Mouse (Mus musculus) testis, adult 2 months (tissue): Measurements from ENCODE around the gene Milr1. TPM values are rescaled to one million over a fixed set of nuclear protein-coding genes. Genes with fewer than 3 reads are reported as not detected.
A peak's percentile ranks its signal among the peaks of the same experiment; 100 is the strongest.
"Not testable (repeated sequence)": the region's sequence is repeated elsewhere in the genome, so short reads cannot be mapped to it uniquely, and the experiment has no call there.

Experiments used
- H3K27ac ChIP-seq: fragments of 200-500 bp; 2 replicates; pipeline ENCODE4 v1.5.1; 2012; ENCODE audit warnings: low read depth, low read length; ENCODE audit not compliant: control insufficient read depth, insufficient read depth
- H3K27me3 ChIP-seq: fragments of 200-500 bp; 2 replicates; pipeline ENCODE4 v1.6.1; 2012; ENCODE audit warnings: mild to moderate bottlenecking, low read length, moderate library complexity; ENCODE audit not compliant: control insufficient read depth, insufficient read depth
- H3K36me3 ChIP-seq: fragments of 200-500 bp; 2 replicates; pipeline ENCODE4 v1.6.1; 2012; ENCODE audit warnings: mild to moderate bottlenecking, low read length; ENCODE audit not compliant: control insufficient read depth, insufficient read depth
- H3K4me1 ChIP-seq: fragments of 200-500 bp; 2 replicates; pipeline ENCODE4 v1.6.1; 2012; ENCODE audit warnings: low read length; ENCODE audit not compliant: control insufficient read depth, insufficient read depth
- H3K4me3 ChIP-seq: fragments of 200-500 bp; 2 replicates; pipeline ENCODE4 v1.5.1; 2012; ENCODE audit warnings: low read depth, mild to moderate bottlenecking, low read length, moderate library complexity, mixed read lengths; ENCODE audit not compliant: control insufficient read depth
- CTCF ChIP-seq: fragments of 200-500 bp; IDR thresholded peaks from 2 replicates; pipeline ENCODE4 v1.5.1; 2012; ENCODE audit warnings: low read depth, mild to moderate bottlenecking, inconsistent platforms, low read length, moderate library complexity; ENCODE audit not compliant: control insufficient read depth, insufficient read depth, insufficient replicate concordance
- POLR2A ChIP-seq: fragments of 200-500 bp; IDR thresholded peaks from 2 replicates; pipeline ENCODE4 v1.6.1; 2012; ENCODE audit warnings: low read depth, mild to moderate bottlenecking, inconsistent platforms, low read length, moderate library complexity; ENCODE audit not compliant: control insufficient read depth
- polyA plus RNA-seq: library from polyadenylated mRNA; depleted of rRNA; stranded (reverse); fragments of >200 nt; gene quantifications from 2 replicates; pipeline ENCODE4 v1.2.3, GENCODE M21; 2012

Gene Milr1
- polyA plus RNA-seq, 1 experiment, result 0.16 TPM

- H3K27ac ChIP-seq, result no peak overlapping the region
- TF ChIP-seq POLR2A (no peak), CTCF (no peak)
- no peak overlapping the region for H3K4me3 ChIP-seq
- peaks cover 8% of the 10 kb centered on the region for H3K4me1 ChIP-seq
- no peaks in the 10 kb centered on the region for H3K27me3 ChIP-seq
- no peaks in the 10 kb centered on the region for H3K36me3 ChIP-seq
These were observed 41.6 kb upstream of the Milr1 start for GRCm38 (mm10) chr11:106709227-106709985.

GRCm38 (mm10) chr11:106710789-106711188 is 40.2 kb upstream of the Milr1 start:
- H3K27ac ChIP-seq, result no peak overlapping the region

GRCm38 (mm10) chr11:106715066-106715465 is 36.0 kb upstream of the Milr1 start:
- TF ChIP-seq CTCF, result no peak
- TF ChIP-seq POLR2A, result no peak
- H3K27me3 ChIP-seq, result no peaks in the 10 kb centered on the region
- H3K27ac ChIP-seq, result no peak overlapping the region
- no peaks in the 10 kb centered on the region for H3K36me3 ChIP-seq
- H3K4me3 ChIP-seq, result no peak overlapping the region
- H3K4me1 ChIP-seq, result no peaks in the 10 kb centered on the region

More at GRCm38 (mm10) chr11:106710789-106711188, 40.2 kb upstream of the Milr1 start:
- no peaks in the 10 kb centered on the region for H3K27me3 ChIP-seq
- TF ChIP-seq CTCF (no peak), POLR2A (no peak)
- H3K4me3 ChIP-seq, result no peak overlapping the region
- no peaks in the 10 kb centered on the region for H3K36me3 ChIP-seq
- H3K4me1 ChIP-seq, result peaks cover 8% of the 10 kb centered on the region

GRCm38 (mm10) chr11:106716568-106716967 is 34.5 kb upstream of the Milr1 start:
- no peak overlapping the region for H3K4me3 ChIP-seq
- no peaks in the 10 kb centered on the region for H3K36me3 ChIP-seq
- H3K27ac ChIP-seq, result no peak overlapping the region
- TF ChIP-seq POLR2A, result no peak
- TF ChIP-seq CTCF, result no peak
- H3K4me1 ChIP-seq, result no peaks in the 10 kb centered on the region
- no peaks in the 10 kb centered on the region for H3K27me3 ChIP-seq

DNA sequence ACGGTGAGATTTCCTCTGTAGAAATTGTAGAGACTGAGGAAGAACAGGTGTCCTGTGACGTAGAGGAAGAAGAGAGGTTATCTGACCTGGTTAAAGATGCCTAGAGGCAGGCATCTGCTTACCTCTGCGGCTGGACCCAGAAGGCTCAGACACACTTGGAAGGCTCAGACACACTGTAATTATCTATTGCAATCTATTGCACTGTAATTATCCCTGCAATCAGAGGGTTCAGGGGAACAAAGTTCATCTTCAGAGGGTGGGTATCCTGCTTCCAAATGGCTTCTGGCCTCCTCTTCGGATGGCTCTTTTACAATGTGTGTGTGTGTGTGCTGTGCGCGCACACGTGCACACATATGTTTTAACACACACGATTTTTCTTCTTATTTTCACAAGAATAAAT is 30.6 kb upstream of the Milr1 start:
- no peak for TF ChIP-seq CTCF
- no peak for TF ChIP-seq POLR2A
- Histone ChIP-seq H3K4me1 (peaks cover 12% of the 10 kb centered on the region), H3K4me3 (no peak overlapping the region), H3K27me3 (no peaks in the 10 kb centered on the region), H3K27ac (no peak overlapping the region), H3K36me3 (no peaks in the 10 kb centered on the region)

DNA sequence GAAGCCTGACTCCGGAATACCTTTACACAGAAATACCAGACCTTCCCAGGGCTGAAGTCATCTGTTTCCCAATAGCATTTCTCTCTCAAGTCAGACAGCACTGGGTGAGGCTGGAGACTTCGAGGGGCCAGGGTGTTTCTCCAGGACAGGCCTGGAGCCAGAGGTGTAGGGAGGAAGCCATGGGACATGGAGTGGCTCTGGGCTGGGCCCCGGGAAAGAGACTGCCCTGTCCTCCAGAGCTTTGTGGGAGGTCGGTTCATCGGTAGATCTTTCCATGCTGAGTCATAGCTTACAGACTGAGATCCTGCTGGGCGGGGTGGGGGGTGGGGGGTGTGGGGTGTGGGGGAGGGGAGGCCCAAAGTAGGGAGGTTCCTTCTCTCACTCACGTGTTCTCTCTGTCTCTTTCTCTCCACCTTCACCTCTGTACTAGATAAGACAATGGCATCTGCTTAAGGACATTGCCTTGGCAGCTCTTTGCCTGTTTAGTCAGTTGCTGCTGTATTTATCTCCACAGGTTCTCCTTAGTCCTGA is 28.1 kb upstream of the Milr1 start:
- Histone ChIP-seq H3K4me1 (peaks cover 12% of the 10 kb centered on the region), H3K4me3 (no peak overlapping the region), H3K27me3 (no peaks in the 10 kb centered on the region), H3K27ac (no peak overlapping the region), H3K36me3 (no peaks in the 10 kb centered on the region)
- TF ChIP-seq CTCF (no peak), POLR2A (no peak)

DNA sequence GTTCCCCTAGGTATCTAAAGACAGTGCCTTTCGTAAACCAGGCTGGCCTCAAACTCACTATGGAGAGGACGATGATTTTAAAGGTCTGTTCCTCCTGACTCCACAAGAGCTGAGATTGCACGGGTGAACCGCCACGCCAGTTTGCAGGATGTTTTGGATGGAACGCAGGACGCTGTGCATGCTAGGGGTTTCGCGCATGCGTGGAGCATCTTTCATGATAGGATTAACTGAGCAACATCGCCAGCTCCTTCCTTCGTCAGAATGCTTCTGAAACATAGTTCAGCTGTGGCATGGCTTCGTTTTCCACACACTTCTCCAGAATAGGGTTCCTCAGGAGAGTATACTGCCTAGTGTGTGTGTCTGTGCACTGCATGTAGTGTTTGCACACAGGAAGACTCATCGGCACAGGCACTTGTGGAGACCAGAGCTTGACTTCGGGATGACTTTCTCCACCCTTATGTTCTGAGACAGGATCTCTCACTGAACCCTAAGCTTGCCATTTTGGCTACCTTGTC is 27.4 kb upstream of the Milr1 start:
- Histone ChIP-seq H3K36me3 (no peaks in the 10 kb centered on the region), H3K4me3 (peak overlapping the region; percentile 48), H3K27ac (no peak overlapping the region), H3K4me1 (peaks cover 12% of the 10 kb centered on the region), H3K27me3 (no peaks in the 10 kb centered on the region)
- TF ChIP-seq POLR2A (no peak), CTCF (no peak)

DNA sequence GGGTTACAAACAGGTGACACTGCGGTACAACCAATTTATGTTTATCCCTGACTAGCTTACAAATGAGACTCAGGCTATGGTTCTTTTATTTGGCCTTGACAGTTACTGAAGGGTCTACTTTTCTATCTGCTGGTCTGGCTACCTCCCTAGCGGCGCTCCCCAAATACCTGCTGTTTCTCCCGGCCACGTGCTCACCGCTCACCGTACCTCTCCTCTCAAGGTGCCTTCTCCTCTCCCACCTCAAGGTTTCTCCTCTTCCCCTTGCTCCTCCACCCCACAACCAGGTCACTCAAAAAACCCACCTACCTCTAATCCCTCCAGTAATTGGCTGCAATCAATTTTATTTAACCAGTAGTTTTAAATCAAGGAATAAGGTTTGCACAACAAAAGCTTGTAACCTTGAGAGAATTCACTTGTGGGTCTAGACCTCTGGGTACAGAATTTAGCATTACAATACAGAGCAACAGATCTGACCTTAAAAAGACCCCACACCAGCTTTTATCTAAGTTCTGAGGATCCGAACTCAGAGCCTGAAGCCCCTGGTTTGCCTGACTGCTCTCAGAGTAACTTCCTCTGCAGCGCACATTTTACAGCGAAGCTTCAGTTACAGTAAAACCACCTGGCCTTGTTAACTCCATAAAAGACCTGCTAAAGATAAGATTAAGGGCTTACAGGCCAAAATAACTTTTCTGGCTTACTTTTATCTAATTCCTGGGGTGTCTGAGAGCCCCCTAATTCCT is 26.7 kb upstream of the Milr1 start:
- peaks cover 12% of the 10 kb centered on the region for H3K4me1 ChIP-seq
- no peaks in the 10 kb centered on the region for H3K36me3 ChIP-seq
- no peak for TF ChIP-seq CTCF
- TF ChIP-seq POLR2A, result no peak
- H3K27me3 ChIP-seq, result no peaks in the 10 kb centered on the region
- no peak overlapping the region for H3K4me3 ChIP-seq
- no peak overlapping the region for H3K27ac ChIP-seq

DNA sequence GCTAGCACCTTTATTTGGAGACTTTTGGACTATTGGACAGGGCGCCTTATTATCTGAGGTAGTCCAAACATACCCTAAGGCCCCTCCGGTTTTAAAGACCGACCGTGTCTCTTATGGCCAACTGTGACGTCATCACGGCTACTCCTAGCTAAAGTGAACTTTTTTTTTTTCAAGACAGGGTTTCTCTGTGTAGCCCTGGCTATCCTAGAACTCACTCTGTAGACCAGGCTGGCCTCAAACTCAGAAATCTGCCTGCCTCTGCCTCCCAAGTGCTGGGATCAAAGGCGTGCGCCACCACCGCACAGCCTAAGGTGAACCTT is 26.1 kb upstream of the Milr1 start:
- H3K27me3 ChIP-seq, H3K36me3 ChIP-seq, H3K27ac ChIP-seq, H3K4me3 ChIP-seq: not testable (repeated sequence)
- H3K4me1 ChIP-seq, result peaks cover 12% of the 10 kb centered on the region
